Mouse (Mus musculus) intestine, embryonic 16.5 days (tissue): Measurements from ENCODE around the gene Btf3l4. TPM values are rescaled to one million over a fixed set of nuclear protein-coding genes. Genes with fewer than 3 reads are reported as not detected.

Source experiments
- ATAC-seq: fragments of 200-750 bp; cut with Nextera tagmentation; 2 replicates; pipeline ENCODE4 v1.8.0; 2017; ENCODE audit warnings: moderate TSS enrichment, moderate library complexity
- H3K27ac ChIP-seq: fragments of 300-500 bp; sonication (generic); 2 replicates; pipeline ENCODE4 v1.5.1; 2014; ENCODE audit warnings: mild to moderate bottlenecking, low read length
- H3K27me3 ChIP-seq: fragments of 300-500 bp; sonication (generic); replicated peaks from 2 replicates; pipeline ENCODE4 v1.6.1; 2014; ENCODE audit warnings: low read length, control low read depth, mixed read lengths; ENCODE audit not compliant: control insufficient read depth, insufficient read depth
- H3K36me3 ChIP-seq: fragments of 300-500 bp; sonication (generic); 2 replicates; pipeline ENCODE4 v1.6.1; 2014; ENCODE audit warnings: low read length, control low read depth; ENCODE audit not compliant: control insufficient read depth, insufficient read depth
- H3K4me1 ChIP-seq: fragments of 300-500 bp; sonication (generic); 2 replicates; pipeline ENCODE4 v1.6.1; 2014; ENCODE audit warnings: low read length, control low read depth, mixed read lengths; ENCODE audit not compliant: control insufficient read depth, insufficient read depth
- H3K4me2 ChIP-seq: fragments of 300-500 bp; sonication (generic); 2 replicates; pipeline ENCODE4 v1.6.1; 2014; ENCODE audit warnings: low read depth, low read length, control low read depth
- H3K4me3 ChIP-seq: fragments of 300-500 bp; sonication (generic); 2 replicates; pipeline ENCODE4 v1.5.1; 2014; ENCODE audit warnings: mild to moderate bottlenecking, low read length
- H3K9ac ChIP-seq: fragments of 300-500 bp; sonication (generic); 2 replicates; pipeline ENCODE4 v1.6.1; 2014; ENCODE audit warnings: low read depth, low read length
- H3K9me3 ChIP-seq: fragments of 300-500 bp; sonication (generic); 2 replicates; pipeline ENCODE4 v1.6.1; 2016; ENCODE audit warnings: low read length, control low read depth; ENCODE audit not compliant: control insufficient read depth
- WGBS: fragments of 180-500 bp; shearing (Covaris S2); extraction: QIAGEN DNeasy Blood & Tissue Kit; methylation state at CpG from one replicate; pipeline ENCODE4 v1.1.7; 2014; 5-methylcytosine and 5-hydroxymethylcytosine counted together
- polyA plus RNA-seq: library from polyadenylated mRNA; unstranded; fragments of >200 nt; fragmentation: Nextera tagmentation; extraction: Ambion mirVana; gene quantifications from 2 replicates; pipeline ENCODE4 v1.2.1, GENCODE M21; 2015

Btf3l4 gene
- polyA plus RNA-seq, 1 experiment from 2014 or later = 113 TPM

DNA sequence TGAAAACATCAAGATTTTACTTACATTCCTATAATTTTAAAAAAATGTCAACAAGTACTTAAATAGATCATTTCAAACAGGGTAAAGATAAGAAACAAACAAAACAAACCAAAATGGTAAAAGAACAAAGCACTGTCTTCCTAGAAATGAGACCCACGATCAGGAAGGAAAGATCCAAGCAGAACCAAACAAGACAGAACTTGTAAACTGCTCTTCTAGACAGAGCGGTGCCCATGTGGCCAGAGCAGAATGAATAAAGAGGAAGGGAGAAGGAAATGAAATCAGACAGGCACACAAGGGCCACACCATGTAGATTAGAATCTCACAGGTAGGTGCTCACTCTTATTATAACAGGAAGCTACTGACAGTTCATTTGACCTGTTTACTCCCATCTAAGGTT lies 6.8 kb downstream of the Btf3l4 start:
- Histone ChIP-seq H3K27ac (no peak overlapping the region), H3K36me3 (peaks cover 13% of the 10 kb centered on the region; the same call in 1 of the 2 replicates), H3K9ac (no peak overlapping the region), H3K4me3 (no peak overlapping the region), H3K4me1 (peaks cover 4% of the 10 kb centered on the region; the same call in 1 of the 2 replicates), H3K27me3 (no peaks in the 10 kb centered on the region), H3K4me2 (no peak overlapping the region), H3K9me3 (no peaks in the 10 kb centered on the region)
- WGBS = 86% methylated on average over 2 of the region's 2 CpGs
- ATAC-seq = no peak

GRCm38 (mm10) chr4:108826096-108826495 lies 7.3 kb downstream of the Btf3l4 start:
- no peak overlapping the region for H3K27ac ChIP-seq
- H3K36me3 ChIP-seq = peaks cover 13% of the 10 kb centered on the region; the same call in 1 of the 2 replicates
- no peak overlapping the region for H3K9ac ChIP-seq
- H3K4me1 ChIP-seq = 0 out of 2 replicates have a peak, but pooled peaks cover 2% of the 10 kb centered on the region
- 75% methylated on average over 1 of the region's 1 CpGs for WGBS
- H3K4me2 ChIP-seq = no peak overlapping the region
- no peaks in the 10 kb centered on the region for H3K27me3 ChIP-seq
- H3K9me3 ChIP-seq = no peaks in the 10 kb centered on the region
- H3K4me3 ChIP-seq = no peak overlapping the region
- no peak for ATAC-seq

DNA sequence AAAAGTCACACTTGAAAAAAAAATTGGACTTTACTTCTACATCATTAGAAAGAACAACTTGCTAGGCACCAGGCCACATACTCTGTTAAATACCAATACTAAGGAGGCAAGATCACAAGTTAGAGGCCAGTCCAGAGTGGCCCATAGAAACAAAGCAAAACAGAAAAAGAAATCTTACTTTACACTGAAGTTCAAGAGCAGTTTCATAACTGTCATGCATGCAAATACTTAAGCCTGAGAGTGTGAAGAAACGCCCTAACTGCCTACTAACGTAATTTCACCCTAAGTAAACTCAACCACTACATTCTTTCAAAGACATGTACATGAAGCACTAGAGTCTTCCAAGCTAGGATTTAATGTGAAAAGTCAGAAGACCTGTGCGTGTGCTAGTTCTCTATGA lies 7.7 kb downstream of the Btf3l4 start:
- peaks cover 13% of the 10 kb centered on the region; the same call in 1 of the 2 replicates for H3K36me3 ChIP-seq
- no peak overlapping the region for H3K27ac ChIP-seq
- ATAC-seq = no peak
- H3K4me3 ChIP-seq = no peak overlapping the region
- H3K4me2 ChIP-seq = no peak overlapping the region
- no peak overlapping the region for H3K9ac ChIP-seq
- 97% methylated on average over 3 of the region's 3 CpGs for WGBS
- no peaks in the 10 kb centered on the region for H3K27me3 ChIP-seq
- H3K4me1 ChIP-seq = no peaks in the 10 kb centered on the region
- H3K9me3 ChIP-seq = no peaks in the 10 kb centered on the region

- no peak for ATAC-seq
- Histone ChIP-seq H3K27ac (no peak overlapping the region), H3K4me3 (no peak overlapping the region), H3K4me1 (no peaks in the 10 kb centered on the region), H3K4me2 (no peak overlapping the region), H3K9ac (no peak overlapping the region), H3K9me3 (no peaks in the 10 kb centered on the region), H3K36me3 (no peaks in the 10 kb centered on the region), H3K27me3 (no peaks in the 10 kb centered on the region)
- WGBS = 72% methylated on average over 6 of the region's 6 CpGs
Observed at GRCm38 (mm10) chr4:108811550-108811949, 21.9 kb downstream of the Btf3l4 start.

GRCm38 (mm10) chr4:108811142-108811541 lies 22.3 kb downstream of the Btf3l4 start:
- no peaks in the 10 kb centered on the region for H3K9me3 ChIP-seq
- no peak overlapping the region for H3K4me3 ChIP-seq
- H3K36me3 ChIP-seq = no peaks in the 10 kb centered on the region
- no peaks in the 10 kb centered on the region for H3K4me1 ChIP-seq
- no peak overlapping the region for H3K4me2 ChIP-seq
- H3K27ac ChIP-seq = no peak overlapping the region
- H3K27me3 ChIP-seq = no peaks in the 10 kb centered on the region
- no peak for ATAC-seq
- H3K9ac ChIP-seq = no peak overlapping the region
- WGBS = 62% methylated on average over 4 of the region's 4 CpGs

GRCm38 (mm10) chr4:108803535-108803934 lies 29.9 kb downstream of the Btf3l4 start:
- H3K36me3 ChIP-seq = no peaks in the 10 kb centered on the region
- H3K9ac ChIP-seq = no peak overlapping the region
- H3K9me3 ChIP-seq = no peaks in the 10 kb centered on the region
- no peaks in the 10 kb centered on the region for H3K4me1 ChIP-seq
- no peak overlapping the region for H3K4me3 ChIP-seq
- no peak overlapping the region for H3K27ac ChIP-seq
- 80% methylated on average over 2 of the region's 2 CpGs for WGBS
- no peak for ATAC-seq
- H3K4me2 ChIP-seq = no peak overlapping the region
- no peaks in the 10 kb centered on the region for H3K27me3 ChIP-seq

DNA sequence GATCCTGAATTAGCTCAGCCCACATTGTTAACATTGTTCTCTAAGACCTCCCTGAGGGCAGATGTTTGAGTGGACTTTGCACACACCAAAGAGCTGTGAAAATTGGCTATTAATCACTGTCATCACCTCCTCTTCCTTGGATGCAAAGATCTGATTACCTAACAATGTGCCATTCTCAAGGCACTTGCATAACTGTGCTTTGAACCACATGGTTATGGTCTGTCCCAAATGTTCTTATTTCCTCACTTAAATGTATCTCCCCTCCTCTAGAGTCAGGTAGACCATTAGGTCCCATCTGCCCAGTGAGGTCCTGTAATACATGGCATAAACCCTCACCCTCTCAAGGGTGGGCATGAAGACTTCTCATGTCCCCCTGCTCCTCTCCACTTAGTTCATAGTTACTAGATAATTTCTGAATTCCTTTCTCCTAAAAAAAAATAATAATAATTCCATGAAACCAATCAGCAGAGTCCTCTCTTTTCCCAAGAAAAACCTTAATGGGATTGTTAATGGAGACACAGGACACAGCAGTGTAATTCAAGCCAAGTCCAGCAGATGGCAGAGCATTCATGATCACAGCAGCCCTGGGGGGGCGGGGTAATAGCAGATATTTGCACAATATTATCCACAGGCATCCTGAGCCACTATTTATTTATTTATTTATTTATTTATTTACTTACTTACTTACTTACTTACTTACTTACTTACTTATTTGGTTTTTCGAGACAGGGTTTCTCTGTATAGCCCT lies 35.2 kb downstream of the Btf3l4 start:
- no peaks in the 10 kb centered on the region for H3K27me3 ChIP-seq
- H3K36me3 ChIP-seq = no peaks in the 10 kb centered on the region
- no peaks in the 10 kb centered on the region for H3K9me3 ChIP-seq
- 52% methylated on average over 2 of the region's 2 CpGs for WGBS
- peaks cover 6% of the 10 kb centered on the region for H3K4me1 ChIP-seq
- 0 out of 2 replicates have a peak, but pooled peaks have one; percentile 16 for ATAC-seq
- H3K4me3 ChIP-seq = no peak overlapping the region
- no peak overlapping the region for H3K9ac ChIP-seq
- H3K4me2 ChIP-seq = no peak overlapping the region
- H3K27ac ChIP-seq = no peak overlapping the region

- Histone ChIP-seq H3K27ac (no peak overlapping the region), H3K4me2 (no peak overlapping the region), H3K4me3 (no peak overlapping the region), H3K9me3 (no peaks in the 10 kb centered on the region), H3K36me3 (no peaks in the 10 kb centered on the region), H3K9ac (no peak overlapping the region), H3K4me1 (peaks cover 6% of the 10 kb centered on the region), H3K27me3 (no peaks in the 10 kb centered on the region)
- 47% methylated on average over 4 of the region's 4 CpGs for WGBS
- ATAC-seq = no peak
Observed at GRCm38 (mm10) chr4:108796701-108797100, 36.7 kb downstream of the Btf3l4 start.

- ATAC-seq = no peak
- Histone ChIP-seq H3K36me3 (no peaks in the 10 kb centered on the region), H3K9me3 (no peaks in the 10 kb centered on the region), H3K4me1 (peaks cover 6% of the 10 kb centered on the region), H3K27ac (no peak overlapping the region), H3K9ac (no peak overlapping the region), H3K27me3 (no peaks in the 10 kb centered on the region), H3K4me2 (no peak overlapping the region), H3K4me3 (no peak overlapping the region)
- WGBS = 71% methylated on average over 1 of the region's 1 CpGs
Observed at GRCm38 (mm10) chr4:108793941-108794340, 39.5 kb downstream of the Btf3l4 start.

DNA sequence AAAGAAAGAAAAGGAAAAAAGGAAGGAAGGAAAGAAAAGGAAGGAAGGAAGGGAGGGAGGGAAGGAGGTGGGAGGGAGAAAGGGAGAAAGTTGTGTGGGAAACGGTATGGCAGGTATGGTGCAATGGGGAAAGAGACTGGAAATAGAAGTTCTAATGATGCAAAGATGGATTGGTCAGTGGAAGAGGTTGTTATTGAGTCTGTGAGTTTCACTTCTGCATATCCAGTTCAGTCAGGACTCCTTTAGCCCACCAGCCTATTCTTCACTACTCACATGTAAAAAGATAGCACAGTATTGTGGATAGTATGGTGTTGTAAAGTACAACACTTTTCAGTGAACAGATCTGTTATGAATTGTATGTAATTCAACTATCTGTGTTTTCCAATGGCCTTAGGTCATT lies 42.9 kb downstream of the Btf3l4 start:
- Histone ChIP-seq H3K27me3 (no peaks in the 10 kb centered on the region), H3K4me1 (no peaks in the 10 kb centered on the region), H3K4me3 (no peak overlapping the region), H3K27ac (no peak overlapping the region), H3K9ac (no peak overlapping the region), H3K9me3 (no peaks in the 10 kb centered on the region), H3K36me3 (no peaks in the 10 kb centered on the region), H3K4me2 (no peak overlapping the region)
- no peak for ATAC-seq
- WGBS = 72% methylated on average over 1 of the region's 1 CpGs
